Mouse (Mus musculus): ENCODE data around the gene Hils1. TPM values are rescaled to one million over a fixed set of nuclear protein-coding genes. Genes with fewer than 3 reads are reported as not detected.

Gene Hils1
- total RNA-seq, 2 experiments from 2014 or later: not detected

DNA sequence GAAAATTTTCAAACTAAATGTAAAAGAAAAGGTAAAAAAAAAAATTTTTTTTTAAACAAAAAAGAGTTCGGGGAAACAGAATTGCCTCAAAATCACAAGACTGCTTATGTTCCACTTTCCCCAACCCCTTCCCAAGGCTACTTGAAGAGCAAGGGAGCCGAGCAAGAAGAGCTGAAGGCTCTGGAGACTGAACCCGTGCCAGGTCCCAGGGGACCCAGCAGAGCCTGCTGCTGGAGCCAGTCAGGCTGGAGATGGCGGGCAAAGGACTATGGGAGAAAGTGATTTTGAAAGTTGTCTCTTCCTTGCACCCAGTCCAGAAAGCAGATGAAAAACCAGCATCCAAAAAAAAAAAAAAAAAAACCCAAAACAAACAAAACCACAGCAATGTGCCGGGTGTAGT lies 18.4 kb downstream of the Hils1 start:
- intact Hi-C loops (cut with DNase I): no loop called here
- DNase-seq: no peak

- DNase-seq: no peak
- intact Hi-C loops (cut with DNase I): no loop called here
Measured at GRCm38 (mm10) chr11:94986435-94986834, 19.0 kb downstream of the Hils1 start.

DNA sequence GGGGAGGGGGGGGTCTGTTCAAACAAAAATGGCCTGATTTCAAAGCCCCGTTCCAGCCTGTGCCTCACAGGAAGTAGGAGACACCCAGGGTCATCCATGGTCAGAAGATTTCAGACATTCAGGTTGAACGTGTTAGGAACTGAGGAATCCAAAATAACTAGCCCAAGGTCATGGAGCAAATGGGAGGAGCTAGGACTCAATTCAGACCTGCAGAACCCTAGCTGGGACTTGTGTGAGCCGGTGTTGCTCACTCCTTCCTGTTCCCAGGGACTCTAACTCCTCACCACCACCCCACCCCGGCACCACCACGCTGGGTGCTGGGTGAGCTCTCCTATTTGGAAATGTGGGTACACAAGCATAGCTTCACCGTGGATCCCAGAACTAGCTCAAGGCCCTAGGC lies 19.9 kb downstream of the Hils1 start:
- DNase-seq: no peak
- intact Hi-C loops (cut with DNase I): no loop called here

DNA sequence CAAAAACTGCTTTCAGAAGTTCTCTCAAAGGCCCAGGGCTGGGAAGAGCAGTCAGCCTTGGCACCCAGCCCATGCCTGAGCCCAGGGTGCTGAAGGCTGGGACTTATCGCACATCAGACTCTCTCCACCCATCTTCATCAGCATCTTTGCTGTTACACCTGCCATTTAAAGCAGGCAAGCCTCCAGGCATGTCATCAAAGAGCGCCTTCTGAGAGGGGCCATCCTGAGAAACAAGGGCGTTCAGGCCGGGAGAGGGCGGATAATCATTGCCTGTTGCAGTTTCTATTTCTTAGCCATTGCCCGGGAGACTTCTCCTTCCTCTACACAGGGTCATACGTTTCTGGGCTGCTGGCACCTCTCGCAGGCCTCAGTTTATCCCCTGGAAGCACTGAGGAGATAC lies 20.5 kb downstream of the Hils1 start:
- intact Hi-C loops (cut with DNase I): no loop called here
- DNase-seq: no peak

DNA sequence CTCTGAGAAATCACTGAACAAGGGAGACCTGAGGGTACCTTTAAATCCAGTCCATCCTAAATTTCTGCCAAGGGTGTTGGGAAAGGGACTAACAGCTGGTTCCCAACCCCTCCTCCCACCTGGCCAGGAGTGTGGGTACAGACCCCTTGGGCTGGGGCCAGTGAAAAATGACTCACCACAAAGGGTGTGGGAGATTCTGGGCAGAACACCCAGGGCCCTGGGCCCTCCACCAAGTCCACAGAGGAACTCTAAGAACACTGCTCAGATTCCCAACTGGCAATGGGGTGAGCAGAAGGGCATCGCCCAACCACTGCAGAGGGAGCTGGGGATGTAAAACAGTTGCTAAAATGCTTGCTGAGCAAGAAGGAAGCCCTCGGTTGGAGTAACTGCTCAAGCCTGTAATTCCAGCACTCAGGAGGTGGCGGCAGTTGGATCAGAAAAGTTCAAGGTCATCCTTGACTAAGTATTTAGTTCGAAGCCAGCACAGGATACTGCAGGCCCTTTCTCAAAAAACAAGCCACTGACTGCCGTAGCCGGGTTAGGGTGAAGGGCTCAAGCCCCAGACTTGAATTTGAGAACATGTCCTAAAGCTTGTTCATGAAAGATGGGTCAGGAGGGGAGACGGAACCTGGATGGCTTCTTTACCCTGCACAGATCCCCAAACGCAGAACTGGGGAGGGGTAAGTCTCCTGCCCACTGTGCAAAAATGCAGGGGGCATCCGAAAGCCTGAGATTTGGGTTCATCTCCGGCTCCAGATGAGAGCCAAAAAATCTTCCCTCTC lies 21.6 kb downstream of the Hils1 start:
- DNase-seq: peak; percentile 72 to 79
- intact Hi-C loops (cut with DNase I): no loop called here

- intact Hi-C loops (cut with DNase I): no loop called here
- peak; percentile 73 to 74 for DNase-seq
Measured at GRCm38 (mm10) chr11:94989562-94990017, 22.2 kb downstream of the Hils1 start.

- no peak for DNase-seq
- intact Hi-C loops (cut with DNase I): no loop called here
Measured at GRCm38 (mm10) chr11:94990102-94990748, 22.8 kb downstream of the Hils1 start.

GRCm38 (mm10) chr11:94990749-94991577 lies 23.6 kb downstream of the Hils1 start, which contains the start of gene Ppp1r9b:
Gene Ppp1r9b, plus strand, starts transcription at chr11:94991035.
- peak; percentile 90 for DNase-seq
- intact Hi-C loops (cut with DNase I): loop anchor here (1.0 kb wide), 1 partner anchor 12 kb away; no protein-coding TSS in a partner anchor

GRCm38 (mm10) chr11:94991641-94992479 lies 24.5 kb downstream of the Hils1 start:
- intact Hi-C loops (cut with DNase I): loop anchor here (1.0 kb wide), 1 partner anchor 13 kb away; no protein-coding TSS in a partner anchor
- peak in 1 of 2 experiments; percentile 44 for DNase-seq

DNA sequence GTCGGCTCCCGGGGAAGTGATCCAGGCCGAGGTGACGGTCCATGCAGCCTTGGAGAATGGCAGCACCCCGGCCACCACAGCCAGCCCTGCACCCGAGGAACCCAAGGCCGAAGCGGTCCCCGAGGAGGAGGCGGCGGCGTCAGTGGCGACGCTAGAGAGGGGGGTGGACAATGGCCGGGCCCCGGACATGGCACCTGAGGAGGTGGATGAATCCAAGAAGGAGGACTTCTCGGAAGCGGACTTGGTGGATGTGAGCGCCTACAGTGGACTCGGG lies 25.0 kb downstream of the Hils1 start:
- intact Hi-C loops (cut with DNase I): no loop called here
- no peak for DNase-seq

DNA sequence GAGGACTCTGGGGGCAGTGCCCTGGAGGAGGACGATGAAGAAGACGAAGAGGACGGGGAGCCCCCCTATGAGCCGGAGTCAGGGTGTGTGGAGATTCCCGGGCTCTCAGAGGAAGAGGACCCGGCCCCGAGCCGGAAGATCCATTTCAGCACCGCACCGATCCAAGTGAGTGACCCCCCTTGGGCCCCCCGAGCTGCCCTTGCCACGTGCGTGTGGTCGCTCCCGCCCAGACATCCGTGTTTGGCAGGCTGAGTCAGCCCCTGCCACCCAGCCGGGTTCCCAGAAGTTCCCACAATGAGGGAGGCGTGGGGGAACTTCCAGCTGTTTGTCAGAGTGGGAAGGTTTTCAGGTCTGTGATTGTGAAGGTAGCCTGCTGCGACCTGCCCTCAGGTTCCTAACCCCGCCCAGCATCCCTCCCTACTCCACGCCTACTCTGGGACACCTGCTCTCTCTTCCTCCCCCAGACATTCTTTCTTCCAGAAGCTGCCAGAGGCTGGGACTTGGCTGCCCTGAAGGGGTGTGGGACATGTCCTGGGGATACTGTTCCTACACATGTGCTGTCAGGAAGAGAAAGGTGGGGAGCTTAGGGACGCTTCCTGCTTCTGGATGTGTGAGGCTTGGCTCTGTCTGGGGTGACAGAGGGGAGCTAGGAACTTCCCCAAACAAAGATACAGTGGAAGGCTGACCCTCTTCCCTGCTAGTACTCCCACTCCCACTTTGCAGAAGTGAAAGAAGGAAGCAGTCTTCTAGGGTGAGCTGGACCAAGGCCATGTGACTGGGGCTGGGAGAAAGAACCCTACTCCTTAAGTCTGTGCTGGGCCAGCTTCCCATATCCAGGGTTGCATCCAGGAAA lies 25.6 kb downstream of the Hils1 start:
- DNase-seq: no peak
- intact Hi-C loops (cut with DNase I): no loop called here

GRCm38 (mm10) chr11:94994208-94994814 lies 26.9 kb downstream of the Hils1 start:
- intact Hi-C loops (cut with DNase I): no loop called here
- DNase-seq: no peak

DNA sequence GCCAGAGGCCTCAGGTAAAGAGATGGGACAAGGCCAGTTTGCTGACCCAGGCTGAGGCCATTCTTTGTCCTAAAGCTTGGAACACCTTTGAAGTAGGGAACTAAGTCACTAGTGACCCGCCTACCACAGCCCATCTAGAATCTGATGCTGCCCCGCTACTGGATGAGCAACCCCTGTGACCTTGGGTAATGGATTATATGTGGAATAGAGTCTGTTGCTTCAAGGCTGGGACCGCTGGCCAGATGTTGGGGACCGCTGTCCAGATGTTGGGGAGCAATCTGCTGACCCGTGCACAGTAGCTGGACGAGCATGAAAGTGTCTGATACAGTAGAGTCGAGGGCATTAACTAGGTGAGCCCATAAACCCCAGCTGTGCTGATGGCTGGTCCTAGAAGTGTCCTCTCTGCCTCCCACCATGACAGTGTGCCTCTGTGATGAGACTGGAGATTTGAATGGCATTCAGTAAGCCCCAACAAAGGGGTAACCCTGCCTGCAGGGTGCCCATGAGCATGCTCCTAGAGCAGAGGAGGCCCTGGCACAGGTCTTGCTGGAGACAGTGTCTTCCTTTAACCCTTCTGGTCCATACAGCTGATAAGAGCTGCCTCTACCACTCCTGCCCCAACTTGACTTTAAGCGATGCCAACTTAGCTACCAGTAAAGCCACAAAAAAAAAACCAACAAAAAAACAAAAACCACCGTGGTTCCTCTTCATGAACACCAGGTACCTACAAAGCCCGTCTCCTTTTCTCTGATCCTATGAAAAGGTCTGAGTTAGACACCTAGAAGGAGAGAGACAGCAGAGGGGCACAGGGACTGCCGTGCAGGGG lies 27.8 kb downstream of the Hils1 start:
- DNase-seq: no peak
- intact Hi-C loops (cut with DNase I): no loop called here

DNA sequence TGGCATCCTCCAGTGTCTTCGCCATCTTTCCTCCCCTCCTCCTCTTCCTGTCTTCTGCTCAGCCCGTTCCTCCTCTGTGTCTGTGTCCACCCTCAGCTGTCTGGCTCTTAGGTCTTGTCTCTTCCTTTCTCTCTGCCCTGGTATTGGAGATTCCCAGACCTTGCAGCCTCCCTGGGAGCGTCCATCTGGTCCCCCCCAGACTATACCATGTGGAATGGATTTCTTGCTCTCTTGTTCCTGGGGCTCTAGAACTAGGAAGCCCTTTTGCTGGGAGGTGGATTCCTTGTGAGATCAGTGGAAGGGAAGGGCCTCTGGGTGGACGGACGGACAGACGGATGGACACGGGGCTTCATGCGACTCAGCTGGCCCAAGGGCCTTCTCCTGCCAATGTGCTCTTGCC lies 28.7 kb downstream of the Hils1 start:
- no peak for DNase-seq
- intact Hi-C loops (cut with DNase I): no loop called here

DNA sequence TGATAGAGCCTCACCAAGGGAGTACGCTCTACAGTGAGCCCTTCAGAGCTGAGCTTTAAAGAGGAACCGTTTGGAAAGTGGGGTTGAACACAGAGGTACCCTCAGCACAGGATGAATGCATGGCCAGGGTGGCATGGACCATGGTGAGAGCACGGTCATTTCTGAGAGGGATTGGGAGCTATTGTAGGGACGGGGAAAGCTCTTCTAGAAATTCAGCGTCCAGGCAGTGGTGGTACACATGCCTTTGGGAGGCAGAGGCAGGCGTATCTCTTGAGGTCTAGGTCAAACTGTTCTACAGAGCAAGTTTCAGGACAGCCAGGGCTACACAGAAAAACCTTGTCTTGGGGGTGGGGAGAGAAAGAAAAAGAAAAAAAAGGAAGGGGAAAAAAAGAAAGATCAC lies 29.6 kb downstream of the Hils1 start:
- intact Hi-C loops (cut with DNase I): no loop called here
- DNase-seq: no peak

DNA sequence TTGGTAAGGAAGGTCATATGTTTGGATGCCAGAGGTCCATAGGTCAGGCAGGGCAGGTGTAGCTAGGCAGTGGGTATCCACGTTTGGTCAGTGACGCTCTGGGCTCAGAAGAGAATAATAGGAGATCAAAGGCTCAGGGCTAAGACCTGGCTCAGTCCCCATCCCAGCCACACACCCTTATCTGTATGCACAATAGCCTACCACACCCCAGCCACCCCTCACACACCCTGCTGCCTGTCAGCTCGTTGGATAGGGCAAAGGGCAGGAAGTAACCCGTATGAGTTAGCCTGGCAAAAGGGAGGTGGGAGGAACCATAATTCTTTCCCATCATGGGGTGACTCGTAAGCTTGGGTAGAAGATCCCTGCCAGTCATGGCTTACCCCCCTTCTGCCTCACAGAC lies 30.2 kb downstream of the Hils1 start:
- intact Hi-C loops (cut with DNase I): no loop called here

DNA sequence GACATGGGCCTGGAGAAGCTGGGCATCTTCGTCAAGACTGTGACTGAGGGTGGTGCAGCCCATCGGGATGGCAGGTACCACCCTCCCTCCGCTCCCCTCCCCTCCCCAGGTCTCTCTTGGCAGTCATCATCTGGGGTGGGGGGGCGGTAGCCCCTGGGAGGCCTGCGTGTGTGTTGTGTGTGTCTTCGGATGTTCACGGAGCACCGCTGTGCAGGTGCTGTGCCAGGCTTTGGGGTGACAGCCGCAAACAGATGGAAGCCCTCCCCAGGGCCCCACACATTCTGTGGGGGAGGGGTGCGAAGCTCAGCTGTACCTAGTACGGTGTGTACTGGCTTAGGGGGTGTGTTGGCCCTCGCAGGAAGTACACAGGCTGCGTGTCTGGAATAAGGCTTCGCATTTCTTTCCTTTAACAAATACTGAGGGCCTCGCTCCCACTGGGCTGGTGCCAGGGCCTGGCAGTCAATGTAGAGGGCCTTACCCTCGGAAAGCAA lies 30.7 kb downstream of the Hils1 start:
- intact Hi-C loops (cut with DNase I): loop anchor here (2.0 kb wide), 1 partner anchor 57 kb away; no protein-coding TSS in a partner anchor
- no peak for DNase-seq

More for the DNA sequence above, 30.2 kb downstream of the Hils1 start:
- no peak for DNase-seq

GRCm38 (mm10) chr11:95000128-95000527 lies 32.7 kb downstream of the Hils1 start:
- intact Hi-C loops (cut with DNase I): no loop called here
- no peak for DNase-seq
